Mouse (Mus musculus) gastrocnemius, adult 18-20 months (tissue): Measurements from ENCODE around the gene Phlda2. TPM values are rescaled to one million over a fixed set of nuclear protein-coding genes. Genes with fewer than 3 reads are reported as not detected.
"Not testable (repeated sequence)": the region's sequence is repeated elsewhere in the genome, so short reads cannot be mapped to it uniquely, and the experiment has no call there.

ENCODE experiments used
- DNase-seq: peaks from one replicate; pipeline ENCODE4 v3.0.0; 2021; ENCODE audit warnings: low spot score
- long read RNA-seq, 2 experiments: library from polyadenylated mRNA; stranded (forward); transcript quantifications; one replicate each; pipeline ENCODE4 v2.0.0; 2021
- total RNA-seq, 2 experiments: library from RNA; stranded (reverse); gene quantifications; 2 replicates each; pipeline ENCODE4 v1.2.3; 2021

The Phlda2 gene
- not detected for total RNA-seq
- long read RNA-seq, experiment 1 = 0 reads
- long read RNA-seq, experiment 2 = 0 reads

GRCm38 (mm10) chr7:143502418-143503200 lies at the start of gene Phlda2:
Gene Phlda2 (minus strand): TSS chr7:143503150.
- no peak for DNase-seq

- no peak for DNase-seq
These were observed 46.8 kb upstream of the Phlda2 start for GRCm38 (mm10) chr7:143549588-143550220.

GRCm38 (mm10) chr7:143548976-143549457 lies 46.1 kb upstream of the Phlda2 start, which contains the start of gene Nap1l4:
Gene Nap1l4 (minus strand): TSS chr7:143549106.
- peak; percentile 100 for DNase-seq

- DNase-seq = no peak
These were observed 45.4 kb upstream of the Phlda2 start for GRCm38 (mm10) chr7:143548231-143548961.

- no peak for DNase-seq
These were observed 43.6 kb upstream of the Phlda2 start for GRCm38 (mm10) chr7:143546554-143546953.

GRCm38 (mm10) chr7:143544368-143544767 lies 41.4 kb upstream of the Phlda2 start:
- DNase-seq = no peak

- no peak for DNase-seq
These were observed 35.7 kb upstream of the Phlda2 start for GRCm38 (mm10) chr7:143538671-143539070.

GRCm38 (mm10) chr7:143538229-143538628 lies 35.3 kb upstream of the Phlda2 start:
- not testable (repeated sequence) for DNase-seq

- no peak for DNase-seq
These were observed 33.3 kb upstream of the Phlda2 start for GRCm38 (mm10) chr7:143536251-143536650.

GRCm38 (mm10) chr7:143533284-143533683 lies 30.3 kb upstream of the Phlda2 start:
- no peak for DNase-seq

- DNase-seq = peak; percentile 63
These were observed 29.5 kb upstream of the Phlda2 start for GRCm38 (mm10) chr7:143532410-143532809.

GRCm38 (mm10) chr7:143519333-143519732 lies 16.4 kb upstream of the Phlda2 start:
- no peak for DNase-seq

- no peak for DNase-seq
These were observed 11.4 kb upstream of the Phlda2 start for GRCm38 (mm10) chr7:143514416-143514768.

GRCm38 (mm10) chr7:143513763-143514415 lies 10.9 kb upstream of the Phlda2 start:
- no peak for DNase-seq

GRCm38 (mm10) chr7:143511335-143511712 lies 8.4 kb upstream of the Phlda2 start:
- no peak for DNase-seq

- no peak for DNase-seq
These were observed 7.8 kb upstream of the Phlda2 start for GRCm38 (mm10) chr7:143510593-143511334.

GRCm38 (mm10) chr7:143509566-143509965 lies 6.6 kb upstream of the Phlda2 start:
- no peak for DNase-seq

- peak; percentile 54 for DNase-seq
These were observed 3.7 kb upstream of the Phlda2 start for GRCm38 (mm10) chr7:143506675-143507074.

- DNase-seq = no peak
These were observed 3.3 kb upstream of the Phlda2 start for GRCm38 (mm10) chr7:143506271-143506670.

GRCm38 (mm10) chr7:143505823-143506222 lies 2.9 kb upstream of the Phlda2 start:
- peak; percentile 79 for DNase-seq

GRCm38 (mm10) chr7:143505411-143505810 lies 2.5 kb upstream of the Phlda2 start:
- DNase-seq = no peak
